Mouse (Mus musculus) midbrain, embryonic 16.5 days (tissue): ENCODE results near the gene Cd81. TPM values are rescaled to one million over a fixed set of nuclear protein-coding genes. Genes with fewer than 3 reads are reported as not detected.
A peak's percentile ranks its signal among the peaks of the same experiment; 100 is the strongest.

Source experiments
- ATAC-seq: fragments of 200-750 bp; cut with Nextera tagmentation; 2 replicates; pipeline ENCODE4 v1.8.0; 2017; ENCODE audit warnings: moderate TSS enrichment
- H3K27ac ChIP-seq: fragments of 300-500 bp; sonication (generic); 2 replicates; pipeline ENCODE4 v1.5.1; 2014; ENCODE audit warnings: mild to moderate bottlenecking, low read length, mixed read lengths
- H3K27me3 ChIP-seq: fragments of 300-500 bp; sonication (generic); 2 replicates; pipeline ENCODE4 v1.6.1; 2014; ENCODE audit warnings: low read depth, low read length, mixed read lengths; ENCODE audit not compliant: control insufficient read depth, insufficient read depth
- H3K36me3 ChIP-seq: fragments of 300-500 bp; sonication (generic); 2 replicates; pipeline ENCODE4 v1.6.1; 2014; ENCODE audit warnings: mild to moderate bottlenecking, low read length, moderate library complexity, mixed read lengths; ENCODE audit not compliant: control insufficient read depth, insufficient read depth
- H3K4me1 ChIP-seq: fragments of 300-500 bp; sonication (generic); 2 replicates; pipeline ENCODE4 v1.6.1; 2014; ENCODE audit warnings: mild to moderate bottlenecking, low read length, mixed read lengths; ENCODE audit not compliant: control insufficient read depth, insufficient read depth
- H3K4me2 ChIP-seq: fragments of 300-500 bp; sonication (generic); 2 replicates; pipeline ENCODE4 v1.6.1; 2014; ENCODE audit warnings: mild to moderate bottlenecking, low read length, mixed read lengths
- H3K4me3 ChIP-seq: fragments of 300-500 bp; sonication (generic); 2 replicates; pipeline ENCODE4 v1.5.1; 2014; ENCODE audit warnings: low read depth, mild to moderate bottlenecking, low read length, moderate library complexity, mixed read lengths
- H3K9ac ChIP-seq: fragments of 300-500 bp; sonication (generic); 2 replicates; pipeline ENCODE4 v1.6.1; 2014; ENCODE audit warnings: low read depth, low read length, mixed read lengths
- H3K9me3 ChIP-seq: fragments of 300-500 bp; sonication (generic); replicated peaks from 2 replicates; pipeline ENCODE4 v1.6.1; 2014; ENCODE audit warnings: mild to moderate bottlenecking, low read length, mixed read lengths; ENCODE audit not compliant: control insufficient read depth, poor library complexity, severe bottlenecking
- WGBS: fragments of 180-500 bp; shearing (Covaris S2); extraction: QIAGEN DNeasy Blood & Tissue Kit; methylation state at CpG from one replicate; pipeline ENCODE4 v1.1.7; 2014; 5-methylcytosine and 5-hydroxymethylcytosine counted together
- polyA plus RNA-seq: library from polyadenylated mRNA; unstranded; fragments of >200 nt; fragmentation: Nextera tagmentation; extraction: Ambion mirVana; gene quantifications from 2 replicates; pipeline ENCODE4 v1.2.1, GENCODE M21; 2015

Gene Cd81
- polyA plus RNA-seq, 1 experiment from 2014 or later = 411 TPM

- no peak overlapping the region for H3K27ac ChIP-seq
- WGBS = 71% methylated on average over 11 of the region's 11 CpGs
These were observed 1.5 kb downstream of the Cd81 start for GRCm38 (mm10) chr7:143053961-143054611.

GRCm38 (mm10) chr7:143054612-143054965 lies 2.0 kb downstream of the Cd81 start:
- Histone ChIP-seq H3K9me3 (no peaks in the 10 kb centered on the region), H3K4me1 (peaks cover 38% of the 10 kb centered on the region)

More at GRCm38 (mm10) chr7:143053961-143054611, 1.5 kb downstream of the Cd81 start:
- H3K4me3 ChIP-seq = peak overlapping the region; percentile 96
- no peaks in the 10 kb centered on the region; the same call in 1 of the 2 replicates for H3K36me3 ChIP-seq
- peaks cover 35% of the 10 kb centered on the region for H3K4me1 ChIP-seq
- peak overlapping the region; percentile 88 for H3K4me2 ChIP-seq
- peak; percentile 1; the same call in 1 of the 2 replicates for ATAC-seq
- H3K9me3 ChIP-seq = no peaks in the 10 kb centered on the region
- peak overlapping the region; percentile 98 for H3K9ac ChIP-seq
- no peaks in the 10 kb centered on the region for H3K27me3 ChIP-seq

GRCm38 (mm10) chr7:143055001-143055400 lies 2.5 kb downstream of the Cd81 start:
- H3K9me3 ChIP-seq = no peaks in the 10 kb centered on the region
- H3K27ac ChIP-seq = no peak overlapping the region
- no peaks in the 10 kb centered on the region; the same call in 1 of the 2 replicates for H3K36me3 ChIP-seq
- ATAC-seq = no peak
- H3K4me2 ChIP-seq = peak overlapping the region; percentile 88
- peak overlapping the region; percentile 98; the same call in 1 of the 2 replicates for H3K9ac ChIP-seq
- 88% methylated on average over 3 of the region's 3 CpGs for WGBS
- peak overlapping the region; percentile 96; the same call in 1 of the 2 replicates for H3K4me3 ChIP-seq
- H3K27me3 ChIP-seq = no peaks in the 10 kb centered on the region
- H3K4me1 ChIP-seq = peaks cover 38% of the 10 kb centered on the region

More at GRCm38 (mm10) chr7:143054612-143054965, 2.0 kb downstream of the Cd81 start:
- peak overlapping the region; percentile 88 for H3K4me2 ChIP-seq
- 39% methylated on average over 3 of the region's 3 CpGs for WGBS
- peak overlapping the region; percentile 98; the same call in 1 of the 2 replicates for H3K9ac ChIP-seq
- ATAC-seq = no peak
- peak overlapping the region; percentile 96; the same call in 1 of the 2 replicates for H3K4me3 ChIP-seq
- H3K36me3 ChIP-seq = no peaks in the 10 kb centered on the region; the same call in 1 of the 2 replicates
- no peak overlapping the region for H3K27ac ChIP-seq
- no peaks in the 10 kb centered on the region for H3K27me3 ChIP-seq

DNA sequence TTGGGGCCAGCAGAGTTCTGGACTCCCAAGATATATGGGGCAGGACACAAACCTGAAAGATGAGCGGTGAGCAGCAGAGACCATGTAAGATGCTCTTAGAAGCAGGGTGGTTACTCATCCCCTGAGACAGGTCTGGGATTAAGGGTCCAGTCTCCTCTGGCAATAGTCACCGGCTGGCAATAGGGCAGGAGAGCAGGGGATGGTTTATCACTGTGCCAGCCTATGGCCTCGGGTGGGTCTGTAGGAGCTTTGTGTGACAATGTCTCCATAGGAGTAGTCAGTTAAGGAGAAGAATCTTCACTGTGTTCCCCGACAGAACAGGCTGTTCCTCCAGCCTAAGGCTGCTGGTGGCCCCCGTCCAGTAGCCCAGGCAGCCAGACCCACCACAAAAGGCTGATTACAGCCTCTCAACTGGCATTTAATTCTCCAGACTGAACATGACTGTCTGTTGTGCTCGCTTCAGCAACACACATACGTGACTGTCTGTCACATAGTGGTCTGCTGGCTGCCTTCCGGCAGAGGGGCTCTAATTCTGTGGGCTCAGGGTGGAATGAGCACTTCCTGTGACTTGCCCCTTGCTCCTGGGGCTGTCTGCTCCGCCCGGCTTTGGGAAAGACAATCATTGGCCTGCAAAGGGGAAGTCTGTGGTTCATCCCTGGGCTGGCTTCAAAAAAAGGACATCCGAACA lies 3.1 kb downstream of the Cd81 start:
- H3K9me3 ChIP-seq = no peaks in the 10 kb centered on the region
- no peaks in the 10 kb centered on the region for H3K27me3 ChIP-seq
- no peak overlapping the region for H3K27ac ChIP-seq
- 77% methylated on average over 11 of the region's 11 CpGs for WGBS
- no peaks in the 10 kb centered on the region; the same call in 1 of the 2 replicates for H3K36me3 ChIP-seq
- H3K9ac ChIP-seq = no peak overlapping the region
- H3K4me1 ChIP-seq = peaks cover 38% of the 10 kb centered on the region
- no peak for ATAC-seq
- H3K4me3 ChIP-seq = no peak overlapping the region
- H3K4me2 ChIP-seq = peak overlapping the region; percentile 22; the same call in 1 of the 2 replicates

- WGBS = 95% methylated on average over 5 of the region's 5 CpGs
- Histone ChIP-seq H3K4me2 (peak overlapping the region; percentile 12; the same call in 1 of the 2 replicates), H3K4me1 (peaks cover 36% of the 10 kb centered on the region)
These were observed 4.5 kb downstream of the Cd81 start for GRCm38 (mm10) chr7:143057023-143057422.

GRCm38 (mm10) chr7:143057667-143058220 lies 5.2 kb downstream of the Cd81 start:
- 85% methylated on average over 9 of the region's 9 CpGs for WGBS

More at GRCm38 (mm10) chr7:143057023-143057422, 4.5 kb downstream of the Cd81 start:
- Histone ChIP-seq H3K27me3 (no peaks in the 10 kb centered on the region), H3K27ac (no peak overlapping the region), H3K9me3 (no peaks in the 10 kb centered on the region), H3K9ac (0 out of 2 replicates have a peak overlapping the region, but pooled peaks have one; percentile 6), H3K4me3 (no peak overlapping the region), H3K36me3 (no peaks in the 10 kb centered on the region; the same call in 1 of the 2 replicates)
- no peak for ATAC-seq

DNA sequence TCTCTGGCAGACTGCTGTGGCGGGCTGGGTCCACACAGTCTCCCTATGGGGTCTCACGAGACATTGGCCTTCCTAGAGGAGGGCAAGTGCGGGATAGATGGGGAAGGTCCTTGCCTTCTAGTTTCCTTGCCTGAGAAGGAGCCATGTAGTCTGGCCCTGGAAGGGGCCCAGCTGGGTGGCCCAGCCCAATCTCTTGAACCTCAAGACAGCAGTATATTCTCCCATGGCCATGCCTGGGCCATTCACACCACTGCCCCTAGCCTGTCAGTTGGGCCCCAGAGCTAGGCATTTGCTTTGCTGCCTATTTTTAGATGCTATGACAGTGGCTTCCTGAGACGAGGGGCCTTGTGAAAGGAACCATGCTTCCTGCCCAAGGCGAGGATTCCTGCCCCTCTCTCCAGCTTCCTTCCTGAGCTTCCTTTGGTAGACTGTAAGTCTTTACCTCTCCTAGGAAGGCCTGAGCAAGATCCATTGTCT lies 5.7 kb downstream of the Cd81 start:
- WGBS = 83% methylated on average over 5 of the region's 5 CpGs
- Histone ChIP-seq H3K27me3 (no peaks in the 10 kb centered on the region), H3K27ac (peak overlapping the region; percentile 41), H3K4me1 (peaks cover 31% of the 10 kb centered on the region), H3K36me3 (no peaks in the 10 kb centered on the region; the same call in none of the 2 replicates), H3K9ac (no peak overlapping the region), H3K4me2 (no peak overlapping the region), H3K4me3 (no peak overlapping the region), H3K9me3 (no peaks in the 10 kb centered on the region)
- no peak for ATAC-seq

More at GRCm38 (mm10) chr7:143057667-143058220, 5.2 kb downstream of the Cd81 start:
- Histone ChIP-seq H3K36me3 (no peaks in the 10 kb centered on the region; the same call in 1 of the 2 replicates), H3K4me1 (peaks cover 31% of the 10 kb centered on the region), H3K4me3 (no peak overlapping the region), H3K27ac (peak overlapping the region; percentile 41), H3K9ac (no peak overlapping the region), H3K27me3 (no peaks in the 10 kb centered on the region), H3K9me3 (no peaks in the 10 kb centered on the region), H3K4me2 (no peak overlapping the region)
- no peak for ATAC-seq

DNA sequence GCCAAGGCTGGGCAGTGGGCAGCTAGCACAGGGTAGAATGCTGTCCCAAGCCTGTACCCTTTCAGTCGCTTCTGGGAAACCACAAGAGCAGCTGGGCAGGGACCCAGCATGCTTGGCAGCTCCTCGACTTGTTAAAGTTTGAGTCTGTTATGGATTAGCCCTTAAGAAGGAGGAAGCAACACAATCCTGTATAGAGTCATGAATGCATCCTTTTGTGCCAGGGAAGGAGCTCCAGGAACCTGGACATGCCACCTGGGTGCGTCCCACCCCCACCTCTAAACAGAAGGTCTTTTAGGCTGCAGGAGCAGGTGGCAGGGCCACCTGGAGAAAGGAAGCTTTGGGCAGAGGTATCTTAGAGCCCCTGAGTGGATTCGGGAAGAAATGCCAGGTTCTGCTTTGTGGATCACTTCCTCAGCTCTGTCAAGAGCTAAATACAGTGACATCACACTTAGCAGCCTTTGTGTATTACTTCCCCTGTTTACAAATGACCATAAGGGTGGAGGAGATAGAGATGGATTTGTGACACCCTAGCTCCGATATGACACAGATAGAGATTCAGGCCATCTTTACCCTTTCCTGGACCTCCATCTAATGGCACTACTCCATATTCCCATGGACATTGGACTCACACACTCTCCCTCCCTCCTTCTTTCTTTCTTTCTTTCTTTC lies 6.8 kb downstream of the Cd81 start:
- peak overlapping the region; percentile 54; the same call in 1 of the 2 replicates for H3K27ac ChIP-seq
- H3K4me1 ChIP-seq = peaks cover 28% of the 10 kb centered on the region
- no peak overlapping the region for H3K4me3 ChIP-seq
- H3K27me3 ChIP-seq = no peaks in the 10 kb centered on the region
- no peak overlapping the region; the same call in 1 of the 2 replicates for H3K4me2 ChIP-seq
- no peaks in the 10 kb centered on the region for H3K9me3 ChIP-seq
- ATAC-seq = no peak
- WGBS = 80% methylated on average over 5 of the region's 5 CpGs
- H3K9ac ChIP-seq = no peak overlapping the region
- peaks cover 7% of the 10 kb centered on the region for H3K36me3 ChIP-seq
